In the genomic region with DNA sequence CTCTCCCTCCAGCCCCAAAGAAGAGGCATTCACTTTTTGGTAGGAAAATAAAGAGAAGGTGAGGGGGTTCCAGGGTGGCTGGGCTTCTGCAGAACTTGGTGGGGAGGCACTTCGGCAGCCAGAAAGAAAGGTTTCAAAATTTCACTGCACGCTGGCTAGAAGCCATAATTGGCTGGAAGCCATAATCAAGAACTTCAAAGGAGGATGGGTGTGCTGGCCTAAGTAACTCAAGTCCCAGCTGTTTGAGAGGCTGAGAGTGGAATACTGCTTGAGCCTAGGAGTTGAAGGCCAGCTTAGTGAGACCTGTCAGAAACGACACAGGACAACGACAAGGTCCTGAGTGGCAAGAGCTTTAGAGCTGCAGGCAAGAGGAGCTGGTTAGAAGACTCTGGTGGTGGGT, we compare ENCODE assay signal across 12 mouse cellular contexts.
DNase-seq lines count a peak whose midpoint lies in the region; ATAC-seq and TF ChIP-seq lines count a peak whose summit lies in the region.
"Had no signal": no experiment of that assay in that cellular context is flagged by ENCODE, and none has a peak within 500 bp of the region (broad histone marks: within the 10 kb centered on the region; RNA-seq: fewer than 3 reads in every experiment).

No protein-coding gene starts in this region.

- WGBS in stomach, embryonic 14.5 days, result 42% methylated on average over 4 of the region's 4 CpGs
- WGBS in stomach, postnatal 0 days, result 34% methylated on average over 4 of the region's 4 CpGs
- WGBS in limb, embryonic 11.5 days, result 35% methylated on average over 4 of the region's 4 CpGs
- WGBS in midbrain, embryonic 10.5 days, result 76% methylated on average over 4 of the region's 4 CpGs

- peaks cover 29% of the 10 kb centered on the region for H3K4me1 ChIP-seq in stomach, embryonic 14.5 days (ENCODE audit: control insufficient read depth, insufficient read depth, low read length)
- H3K4me1 ChIP-seq in stomach, postnatal 0 days (replicated peaks; ENCODE audit: control insufficient read depth, insufficient read depth), result no peaks in the 10 kb centered on the region
- H3K4me1 ChIP-seq in limb, embryonic 11.5 days (ENCODE audit: control insufficient read depth, insufficient read depth, low read length), result peaks cover 27% of the 10 kb centered on the region
- H3K4me1 ChIP-seq in midbrain, embryonic 10.5 days, result peaks cover 37% of the 10 kb centered on the region
- H3K4me1 ChIP-seq: liver, embryonic 13.5 days had no signal

- intact Hi-C loops in heart, postnatal 25 days (cut with DNase I), result no loop called here

- no peak overlapping the region for H3K4me3 ChIP-seq in stomach, embryonic 14.5 days (ENCODE audit: low read depth, low read length)
- H3K4me3 ChIP-seq in stomach, postnatal 0 days (ENCODE audit: low read depth, low read length), result no peak overlapping the region
- no peak overlapping the region for H3K4me3 ChIP-seq in limb, embryonic 11.5 days (ENCODE audit: low read depth, low read length)
- no peak overlapping the region for H3K4me3 ChIP-seq in midbrain, embryonic 10.5 days
- H3K4me3 ChIP-seq: liver, embryonic 13.5 days had no signal

- H3K36me3 ChIP-seq in stomach, embryonic 14.5 days (ENCODE audit: control insufficient read depth, insufficient read depth, low read length), result no peaks in the 10 kb centered on the region
- no peaks in the 10 kb centered on the region for H3K36me3 ChIP-seq in stomach, postnatal 0 days (ENCODE audit: control insufficient read depth, insufficient read depth, low read length)
- H3K36me3 ChIP-seq in limb, embryonic 11.5 days (ENCODE audit: control insufficient read depth, insufficient read depth, low read length), result no peaks in the 10 kb centered on the region
- no peaks in the 10 kb centered on the region for H3K36me3 ChIP-seq in midbrain, embryonic 10.5 days
- H3K36me3 ChIP-seq: liver, embryonic 13.5 days had no signal

- TF ChIP-seq EP300 in stomach, postnatal 0 days (optimal IDR thresholded peaks at IDR 0.05), result no peak

- peak; percentile 16 to 25 for DNase-seq in heart, adult 18-20 months
- no peak for DNase-seq in heart, postnatal 25 days (ENCODE audit: low spot score)
- no peak for DNase-seq in stomach, postnatal 0 days (ENCODE audit: low spot score)
- no peak for DNase-seq in limb, embryonic 11.5 days (ENCODE audit: low spot score)
- DNase-seq in telencephalon, adult 2 months (ENCODE audit: low read depth, low spot score), result peak; percentile 12
- DNase-seq in midbrain, embryonic 10.5 days (ENCODE audit: low spot score), result no peak
- no peak for DNase-seq in cerebellum, adult 11-12 months
- DNase-seq: liver, embryonic 13.5 days; thymus, adult 18-20 months had no signal

- H3K27ac ChIP-seq in stomach, embryonic 14.5 days (ENCODE audit: low read length), result peak overlapping the region; percentile 39; the same call in 1 of the 2 replicates
- no peak overlapping the region for H3K27ac ChIP-seq in stomach, postnatal 0 days (replicated peaks)
- H3K27ac ChIP-seq in limb, embryonic 11.5 days (replicated peaks; ENCODE audit: low read depth, low read length), result peak overlapping the region; percentile 72; the same call in 1 of the 2 replicates
- no peak overlapping the region for H3K27ac ChIP-seq in midbrain, embryonic 10.5 days (replicated peaks)
- H3K27ac ChIP-seq: liver, embryonic 13.5 days had no signal

- H3K9me3 ChIP-seq in stomach, embryonic 14.5 days (ENCODE audit: control insufficient read depth, low read depth, low read length), result no peaks in the 10 kb centered on the region
- no peaks in the 10 kb centered on the region for H3K9me3 ChIP-seq in stomach, postnatal 0 days (ENCODE audit: control insufficient read depth, low read length)
- H3K9me3 ChIP-seq in limb, embryonic 11.5 days (ENCODE audit: control insufficient read depth, low read length), result no peaks in the 10 kb centered on the region
- H3K9me3 ChIP-seq in midbrain, embryonic 10.5 days (replicated peaks), result no peaks in the 10 kb centered on the region
- H3K9me3 ChIP-seq: liver, embryonic 13.5 days had no signal

- H3K27me3 ChIP-seq in stomach, embryonic 14.5 days (ENCODE audit: control insufficient read depth, insufficient read depth, low read length), result no peaks in the 10 kb centered on the region
- no peaks in the 10 kb centered on the region for H3K27me3 ChIP-seq in stomach, postnatal 0 days (ENCODE audit: control insufficient read depth, insufficient read depth, low read length)
- H3K27me3 ChIP-seq in limb, embryonic 11.5 days (ENCODE audit: control insufficient read depth, insufficient read depth, low read length), result no peaks in the 10 kb centered on the region
- peaks cover 6% of the 10 kb centered on the region; the same call in 1 of the 2 replicates for H3K27me3 ChIP-seq in midbrain, embryonic 10.5 days (ENCODE audit: low read depth, poor library complexity, severe bottlenecking)
- H3K27me3 ChIP-seq: liver, embryonic 13.5 days had no signal

- ATAC-seq in stomach, embryonic 14.5 days (ENCODE audit: insufficient number of reproducible peaks, insufficient read depth, low FRiP score, low read depth), result no peak
- no peak for ATAC-seq in stomach, postnatal 0 days (ENCODE audit: low FRiP score, low TSS enrichment)
- no peak for ATAC-seq in limb, embryonic 11.5 days (ENCODE audit: insufficient number of reproducible peaks, low FRiP score, low TSS enrichment, low read depth)
- ATAC-seq: activated CD4-positive, CD25-positive, alpha-beta regulatory T cell, adult 4 months; inflammation-experienced regulatory T-cells, adult 6 months had no signal

- no peak overlapping the region for H3K4me2 ChIP-seq in stomach, embryonic 14.5 days (replicated peaks; ENCODE audit: low read depth, low read length)
- no peak overlapping the region for H3K4me2 ChIP-seq in stomach, postnatal 0 days (replicated peaks; ENCODE audit: low read depth)
- no peak overlapping the region; the same call in 1 of the 2 replicates for H3K4me2 ChIP-seq in limb, embryonic 11.5 days (ENCODE audit: low read depth, severe bottlenecking)
- H3K4me2 ChIP-seq: liver, embryonic 13.5 days had no signal

- no peak overlapping the region for H3K9ac ChIP-seq in stomach, embryonic 14.5 days (replicated peaks; ENCODE audit: low read depth, low read length)
- no peak overlapping the region for H3K9ac ChIP-seq in stomach, postnatal 0 days (ENCODE audit: low read length)
- H3K9ac ChIP-seq in limb, embryonic 11.5 days (ENCODE audit: low read length), result 0 out of 2 replicates have a peak overlapping the region, but pooled peaks have one; percentile 18
- H3K9ac ChIP-seq: liver, embryonic 13.5 days had no signal

- no peak for TF ChIP-seq CTCF in stomach, postnatal 0 days (IDR thresholded peaks at IDR 0.05; ENCODE audit: low read depth)

Comparison
In these comparisons a context has a peak if more than half of its experiments do, and no peak if none do; other contexts are left out.
1. DNase-seq: peak in heart, adult 18-20 months (2 of 2) and telencephalon, adult 2 months (single experiment); none in heart, postnatal 25 days (single experiment), stomach, postnatal 0 days (single experiment), limb, embryonic 11.5 days (single experiment), midbrain, embryonic 10.5 days (single experiment) and cerebellum, adult 11-12 months (single experiment).
2. H3K27ac ChIP-seq: peak in stomach, embryonic 14.5 days (single experiment) and limb, embryonic 11.5 days (single experiment); none in stomach, postnatal 0 days (single experiment) and midbrain, embryonic 10.5 days (single experiment).